Mouse (Mus musculus): ENCODE results near the gene Suclg2.

- no peak for TF ChIP-seq CTCF (IDR thresholded peaks at IDR 0.05; ENCODE audit: low read depth, low read length)
- TF ChIP-seq POLR2A (IDR thresholded peaks at IDR 0.05; ENCODE audit: extremely low read depth, insufficient read depth, low read length) = no peak
These were observed 39.3 kb downstream of the Suclg2 start for GRCm38 (mm10) chr6:95679261-95679660.

Data from liver, adult 2 months (tissue).